Mouse (Mus musculus) kidney, embryonic 15.5 days (tissue): ENCODE results near the gene Mrgprd. TPM values are rescaled to one million over a fixed set of nuclear protein-coding genes. Genes with fewer than 3 reads are reported as not detected.

Experiments used
- ATAC-seq: fragments of 200-750 bp; cut with Nextera tagmentation; replicated peaks from 2 replicates; pipeline ENCODE4 v1.8.0; 2017; ENCODE audit warnings: moderate TSS enrichment; ENCODE audit not compliant: low FRiP score
- H3K27ac ChIP-seq: fragments of 300-500 bp; sonication (generic); 2 replicates; pipeline ENCODE4 v1.5.1; 2015; ENCODE audit warnings: mild to moderate bottlenecking, inconsistent platforms
- H3K27me3 ChIP-seq: fragments of 300-500 bp; sonication (generic); 2 replicates; pipeline ENCODE4 v1.6.1; 2015; ENCODE audit warnings: inconsistent platforms
- H3K36me3 ChIP-seq: fragments of 300-500 bp; sonication (generic); 2 replicates; pipeline ENCODE4 v1.6.1; 2015; ENCODE audit warnings: inconsistent platforms
- H3K4me1 ChIP-seq: fragments of 300-500 bp; sonication (generic); 2 replicates; pipeline ENCODE4 v1.6.1; 2015; ENCODE audit warnings: inconsistent platforms
- H3K4me2 ChIP-seq: fragments of 300-500 bp; sonication (generic); 2 replicates; pipeline ENCODE4 v1.6.1; 2015; ENCODE audit warnings: moderate library complexity, mild to moderate bottlenecking, inconsistent platforms
- H3K4me3 ChIP-seq: fragments of 300-500 bp; sonication (generic); replicated peaks from 2 replicates; pipeline ENCODE4 v1.5.1; 2015; ENCODE audit warnings: mild to moderate bottlenecking, inconsistent platforms
- H3K9ac ChIP-seq: fragments of 300-500 bp; sonication (generic); 2 replicates; pipeline ENCODE4 v1.6.1; 2015; ENCODE audit warnings: mild to moderate bottlenecking, inconsistent platforms
- H3K9me3 ChIP-seq: fragments of 300-500 bp; sonication (generic); replicated peaks from 2 replicates; pipeline ENCODE4 v1.6.1; 2016; ENCODE audit warnings: inconsistent platforms
- WGBS: fragments of 180-500 bp; shearing (Covaris S2); methylation state at CpG from one replicate; pipeline ENCODE4 v1.1.7; 2015; ENCODE audit warnings: mixed read lengths; 5-methylcytosine and 5-hydroxymethylcytosine counted together
- polyA plus RNA-seq: library from polyadenylated mRNA; unstranded; fragments of >200 nt; fragmentation: Nextera tagmentation; extraction: Ambion mirVana; gene quantifications from 2 replicates; pipeline ENCODE4 v1.2.1, GENCODE M21; 2015

The Mrgprd gene
- not detected in 2 replicates for polyA plus RNA-seq

- no peak for ATAC-seq
- 82% methylated on average over 6 of the region's 6 CpGs for whole genome bisulfite sequencing
- Histone ChIP-seq H3K4me2 (no peak within 1 kb of the TSS), H3K27me3 (no peaks in the 10 kb centered on the region), H3K9ac (no peak within 1 kb of the TSS), H3K9me3 (no peaks in the 10 kb centered on the region), H3K36me3 (no peaks in the 10 kb centered on the region), H3K4me3 (no peak within 1 kb of the TSS), H3K27ac (no peak within 1 kb of the TSS), H3K4me1 (peaks cover 11% of the 10 kb centered on the region; the same call in 1 of the 2 replicates)
Measured at GRCm38 (mm10) chr7:145314785-145315411, at the start of gene Mrgprd. TSS of gene Mrgprd (plus strand) at chr7:145314835.

GRCm38 (mm10) chr7:145266011-145266410, 48.6 kb upstream of the Mrgprd start:
- no peaks in the 10 kb centered on the region for H3K4me1 ChIP-seq
- peaks cover 55% of the 10 kb centered on the region for H3K36me3 ChIP-seq
- 84% methylated on average over 2 of the region's 2 CpGs for WGBS
- H3K9me3 ChIP-seq: no peaks in the 10 kb centered on the region
- H3K27me3 ChIP-seq: no peaks in the 10 kb centered on the region
- H3K4me3 ChIP-seq: no peak overlapping the region
- no peak overlapping the region for H3K27ac ChIP-seq
- H3K9ac ChIP-seq: no peak overlapping the region
- H3K4me2 ChIP-seq: no peak overlapping the region
- ATAC-seq: no peak

GRCm38 (mm10) chr7:145268890-145269289, 45.7 kb upstream of the Mrgprd start:
- Histone ChIP-seq H3K27me3 (no peaks in the 10 kb centered on the region), H3K9me3 (no peaks in the 10 kb centered on the region), H3K27ac (no peak overlapping the region), H3K4me2 (no peak overlapping the region), H3K9ac (no peak overlapping the region), H3K4me1 (no peaks in the 10 kb centered on the region), H3K36me3 (peaks cover 80% of the 10 kb centered on the region), H3K4me3 (no peak overlapping the region)
- ATAC-seq: peak; percentile 61
- 87% methylated on average over 7 of the region's 7 CpGs for WGBS

- Histone ChIP-seq H3K9ac (no peak overlapping the region), H3K27ac (no peak overlapping the region), H3K9me3 (no peaks in the 10 kb centered on the region), H3K4me3 (no peak overlapping the region), H3K36me3 (peaks cover 92% of the 10 kb centered on the region), H3K4me1 (no peaks in the 10 kb centered on the region), H3K27me3 (no peaks in the 10 kb centered on the region), H3K4me2 (no peak overlapping the region)
- no peak for ATAC-seq
- 90% methylated on average over 5 of the region's 5 CpGs for WGBS
Measured at GRCm38 (mm10) chr7:145270955-145271354, 43.7 kb upstream of the Mrgprd start.

GRCm38 (mm10) chr7:145275488-145275887, 39.1 kb upstream of the Mrgprd start:
- ATAC-seq: no peak

GRCm38 (mm10) chr7:145281396-145281795, 33.2 kb upstream of the Mrgprd start:
- Histone ChIP-seq H3K9ac (no peak overlapping the region), H3K36me3 (peaks cover 38% of the 10 kb centered on the region), H3K27ac (no peak overlapping the region), H3K9me3 (no peaks in the 10 kb centered on the region), H3K27me3 (no peaks in the 10 kb centered on the region), H3K4me2 (peak overlapping the region; percentile 75), H3K4me1 (peaks cover 30% of the 10 kb centered on the region), H3K4me3 (no peak overlapping the region)
- no peak for ATAC-seq
- WGBS: 73% methylated on average over 4 of the region's 4 CpGs

More at GRCm38 (mm10) chr7:145275488-145275887, 39.1 kb upstream of the Mrgprd start:
- Histone ChIP-seq H3K4me2 (no peak overlapping the region), H3K9me3 (no peaks in the 10 kb centered on the region), H3K27ac (no peak overlapping the region), H3K27me3 (no peaks in the 10 kb centered on the region), H3K4me3 (no peak overlapping the region), H3K9ac (no peak overlapping the region), H3K36me3 (peaks cover 89% of the 10 kb centered on the region), H3K4me1 (no peaks in the 10 kb centered on the region)
- 89% methylated on average over 3 of the region's 3 CpGs for WGBS

- Histone ChIP-seq H3K4me2 (peak overlapping the region; percentile 75), H3K36me3 (peaks cover 23% of the 10 kb centered on the region), H3K27ac (peak overlapping the region; percentile 45; the same call in 1 of the 2 replicates), H3K4me1 (peaks cover 30% of the 10 kb centered on the region), H3K4me3 (peak overlapping the region; percentile 59), H3K27me3 (no peaks in the 10 kb centered on the region), H3K9ac (peak overlapping the region; percentile 53), H3K9me3 (no peaks in the 10 kb centered on the region)
- 0 out of 2 replicates have a peak, but pooled peaks have one; percentile 12 for ATAC-seq
- WGBS: 20% methylated on average over 4 of the region's 4 CpGs
Measured at GRCm38 (mm10) chr7:145283041-145283440, 31.6 kb upstream of the Mrgprd start.

- 1% methylated on average over 18 of the region's 18 CpGs for WGBS
- Histone ChIP-seq H3K4me2 (peak within 1 kb of the TSS; percentile 75), H3K36me3 (peaks cover 17% of the 10 kb centered on the region), H3K9me3 (no peaks in the 10 kb centered on the region), H3K27ac (peak within 1 kb of the TSS; percentile 45; the same call in 1 of the 2 replicates), H3K4me3 (peak within 1 kb of the TSS; percentile 59), H3K9ac (peak within 1 kb of the TSS; percentile 53), H3K4me1 (peaks cover 30% of the 10 kb centered on the region), H3K27me3 (no peaks in the 10 kb centered on the region)
- peak; percentile 94 for ATAC-seq
Measured at GRCm38 (mm10) chr7:145283487-145284187, 31.0 kb upstream of the Mrgprd start, which contains the start of gene Tpcn2. TSS of gene Tpcn2 (minus strand) at chr7:145284011.

- peaks cover 30% of the 10 kb centered on the region for H3K4me1 ChIP-seq
- H3K27me3 ChIP-seq: no peaks in the 10 kb centered on the region
- no peak overlapping the region for H3K9ac ChIP-seq
- H3K9me3 ChIP-seq: no peaks in the 10 kb centered on the region
- no peak overlapping the region for H3K27ac ChIP-seq
- ATAC-seq: no peak
- WGBS: 53% methylated on average over 3 of the region's 3 CpGs
- peaks cover 11% of the 10 kb centered on the region for H3K36me3 ChIP-seq
- H3K4me2 ChIP-seq: peak overlapping the region; percentile 75
- H3K4me3 ChIP-seq: peak overlapping the region; percentile 59
Measured at GRCm38 (mm10) chr7:145284293-145284692, 30.3 kb upstream of the Mrgprd start.

GRCm38 (mm10) chr7:145285476-145285875, 29.2 kb upstream of the Mrgprd start:
- ATAC-seq: no peak
- H3K4me1 ChIP-seq: peaks cover 30% of the 10 kb centered on the region
- H3K27me3 ChIP-seq: no peaks in the 10 kb centered on the region
- no peaks in the 10 kb centered on the region for H3K36me3 ChIP-seq
- 84% methylated on average over 4 of the region's 4 CpGs for WGBS
- no peak overlapping the region for H3K4me2 ChIP-seq
- no peak overlapping the region for H3K4me3 ChIP-seq
- H3K9ac ChIP-seq: no peak overlapping the region
- no peaks in the 10 kb centered on the region for H3K9me3 ChIP-seq
- H3K27ac ChIP-seq: no peak overlapping the region

- no peak overlapping the region for H3K4me3 ChIP-seq
- no peaks in the 10 kb centered on the region for H3K36me3 ChIP-seq
- H3K27me3 ChIP-seq: no peaks in the 10 kb centered on the region
- no peak overlapping the region for H3K4me2 ChIP-seq
- no peak for ATAC-seq
- 80% methylated on average over 6 of the region's 6 CpGs for WGBS
- no peak overlapping the region for H3K27ac ChIP-seq
- H3K9ac ChIP-seq: no peak overlapping the region
- H3K4me1 ChIP-seq: peaks cover 16% of the 10 kb centered on the region
- no peaks in the 10 kb centered on the region for H3K9me3 ChIP-seq
Measured at GRCm38 (mm10) chr7:145287410-145287809, 27.2 kb upstream of the Mrgprd start.

- Histone ChIP-seq H3K9me3 (no peaks in the 10 kb centered on the region), H3K4me2 (no peak overlapping the region), H3K4me1 (0 out of 2 replicates have a peak, but pooled peaks cover 2% of the 10 kb centered on the region), H3K36me3 (no peaks in the 10 kb centered on the region), H3K27ac (no peak overlapping the region), H3K9ac (no peak overlapping the region), H3K27me3 (no peaks in the 10 kb centered on the region), H3K4me3 (no peak overlapping the region)
- ATAC-seq: peak; percentile 58
- WGBS: 23% methylated on average over 5 of the region's 5 CpGs
Measured at GRCm38 (mm10) chr7:145289302-145289701, 25.3 kb upstream of the Mrgprd start.
